20 mouse cellular contexts compared by ENCODE assay signal in the genomic region with DNA sequence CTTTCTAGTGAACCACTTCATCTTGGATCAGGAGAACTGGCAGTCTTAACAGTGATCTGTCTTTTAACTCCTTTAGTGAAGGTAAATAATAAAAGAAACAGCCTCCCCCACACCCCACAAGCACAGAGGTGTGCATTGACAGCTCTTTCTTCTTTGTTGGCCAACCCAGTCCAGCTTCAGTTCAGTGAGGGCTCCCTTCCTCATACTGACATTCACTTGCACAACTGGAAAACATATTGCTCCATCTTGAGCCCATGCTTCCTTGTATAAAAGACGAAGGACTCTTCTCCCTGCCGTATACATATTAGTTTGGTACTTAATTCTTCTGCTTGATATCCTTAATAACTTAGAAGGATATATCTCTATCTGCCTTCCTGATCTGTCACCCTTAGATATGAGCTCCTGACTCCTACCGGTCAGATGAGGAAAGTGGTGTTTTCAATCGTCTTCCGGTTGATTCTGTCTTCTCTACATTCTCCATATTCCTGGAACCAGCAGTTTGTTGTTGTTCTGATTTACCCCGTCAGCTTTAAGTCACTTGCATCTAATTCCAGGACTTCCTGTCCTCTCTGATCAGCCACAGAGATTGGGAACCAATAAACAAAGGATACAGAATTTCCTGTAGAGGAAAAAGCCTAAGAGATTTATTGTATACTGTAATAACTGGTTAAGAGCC. TPM values are rescaled to one million over a fixed set of nuclear protein-coding genes. Genes with fewer than 3 reads are reported as not detected.
DNase-seq lines count a peak whose midpoint lies in the region; ATAC-seq and TF ChIP-seq lines count a peak whose summit lies in the region.
"Had no signal": no experiment of that assay in that cellular context is flagged by ENCODE, and none has a peak within 500 bp of the region (broad histone marks: within the 10 kb centered on the region; RNA-seq: fewer than 3 reads in every experiment).

No protein-coding gene starts in this region.

- TF ChIP-seq POLR2A in embryonic fibroblast, embryonic 13.5 days (IDR thresholded peaks at IDR 0.05; ENCODE audit: low read depth, low read length): no peak

- no peak for DNase-seq in kidney, postnatal 4 days
- no peak for DNase-seq in lung, postnatal 14 days
- no peak for DNase-seq in thymus, postnatal 0 days (ENCODE audit: low spot score)
- DNase-seq in thymus, postnatal 14 days: no peak
- DNase-seq: cerebellum, adult 9-10 months; gastrocnemius, postnatal 25 days; kidney, adult 2 months; kidney, postnatal 36 days; spleen, adult 18-20 months had no signal

- H3K27me3 ChIP-seq in kidney, embryonic 15.5 days: no peaks in the 10 kb centered on the region
- no peaks in the 10 kb centered on the region for H3K27me3 ChIP-seq in lung, embryonic 15.5 days
- H3K27me3 ChIP-seq: embryonic facial prominence, embryonic 12.5 days; forebrain, embryonic 15.5 days; heart, embryonic 13.5 days; liver, embryonic 15.5 days; neural tube, embryonic 13.5 days had no signal

- H3K4me3 ChIP-seq in kidney, embryonic 15.5 days (replicated peaks): no peak overlapping the region
- H3K4me3 ChIP-seq in lung, embryonic 15.5 days: no peak overlapping the region
- H3K4me3 ChIP-seq in embryonic fibroblast, embryonic 13.5 days (ENCODE audit: insufficient read depth, low read length): no peak overlapping the region
- H3K4me3 ChIP-seq: embryonic facial prominence, embryonic 12.5 days; forebrain, embryonic 15.5 days; heart, embryonic 13.5 days; hindbrain, embryonic 10.5 days; liver, embryonic 15.5 days; neural tube, embryonic 13.5 days had no signal

- no peaks in the 10 kb centered on the region for H3K36me3 ChIP-seq in kidney, embryonic 15.5 days
- H3K36me3 ChIP-seq in lung, embryonic 15.5 days: no peaks in the 10 kb centered on the region
- H3K36me3 ChIP-seq: embryonic facial prominence, embryonic 12.5 days; forebrain, embryonic 15.5 days; neural tube, embryonic 13.5 days had no signal

- no peak for ATAC-seq in kidney, embryonic 15.5 days (replicated peaks; ENCODE audit: low FRiP score)
- no peak for ATAC-seq in lung, embryonic 15.5 days (ENCODE audit: borderline replicate concordance, extremely low read depth, low FRiP score, low TSS enrichment)
- ATAC-seq in megakaryocyte, adult 5-6 weeks (ENCODE audit: poor library complexity, severe bottlenecking): peak; percentile 92
- ATAC-seq: forebrain, embryonic 15.5 days had no signal

- no peak for TF ChIP-seq CTCF in embryonic fibroblast, embryonic 13.5 days (IDR thresholded peaks at IDR 0.05; ENCODE audit: borderline replicate concordance, insufficient read depth, low read length)

- H3K9ac ChIP-seq in kidney, embryonic 15.5 days: no peak overlapping the region
- no peak overlapping the region for H3K9ac ChIP-seq in lung, embryonic 15.5 days
- H3K9ac ChIP-seq: embryonic facial prominence, embryonic 12.5 days; forebrain, embryonic 15.5 days; heart, embryonic 13.5 days; liver, embryonic 15.5 days; neural tube, embryonic 13.5 days had no signal

- peaks cover 16% of the 10 kb centered on the region for H3K4me1 ChIP-seq in kidney, embryonic 15.5 days
- peaks cover 58% of the 10 kb centered on the region for H3K4me1 ChIP-seq in lung, embryonic 15.5 days
- H3K4me1 ChIP-seq in embryonic fibroblast, embryonic 13.5 days (ENCODE audit: control insufficient read depth, insufficient read depth, low read length): peaks cover 7% of the 10 kb centered on the region

- H3K4me2 ChIP-seq in kidney, embryonic 15.5 days: no peak overlapping the region
- no peak overlapping the region for H3K4me2 ChIP-seq in lung, embryonic 15.5 days
- H3K4me2 ChIP-seq: embryonic facial prominence, embryonic 12.5 days; forebrain, embryonic 15.5 days; heart, embryonic 13.5 days; liver, embryonic 15.5 days; midbrain, embryonic 11.5 days; neural tube, embryonic 13.5 days had no signal

- 64% methylated on average over 6 of the region's 6 CpGs for WGBS in kidney, embryonic 15.5 days
- 39% methylated on average over 6 of the region's 6 CpGs for WGBS in lung, embryonic 15.5 days

- H3K27ac ChIP-seq in kidney, embryonic 15.5 days: peak overlapping the region; percentile 27; the same call in 1 of the 2 replicates
- H3K27ac ChIP-seq in lung, embryonic 15.5 days: peak overlapping the region; percentile 51; the same call in 1 of the 2 replicates
- peak overlapping the region; percentile 39; the same call in 1 of the 2 replicates for H3K27ac ChIP-seq in embryonic fibroblast, embryonic 13.5 days (ENCODE audit: insufficient read depth, low read length)
- H3K27ac ChIP-seq: embryonic facial prominence, embryonic 12.5 days; forebrain, embryonic 15.5 days; heart, embryonic 13.5 days; hindbrain, embryonic 10.5 days; liver, embryonic 15.5 days; neural tube, embryonic 13.5 days had no signal

- no peaks in the 10 kb centered on the region for H3K9me3 ChIP-seq in kidney, embryonic 15.5 days (replicated peaks)
- H3K9me3 ChIP-seq in lung, embryonic 15.5 days: no peaks in the 10 kb centered on the region
- H3K9me3 ChIP-seq: embryonic facial prominence, embryonic 12.5 days; forebrain, embryonic 15.5 days; heart, embryonic 13.5 days; hindbrain, embryonic 10.5 days; liver, embryonic 15.5 days; neural tube, embryonic 13.5 days had no signal

RNA-seq across cellular contexts. Expression of gene Man2a1, which starts 8.5 kb away (rescaled TPM):
- polyA plus RNA-seq in kidney, embryonic 15.5 days (2015; fragmentation: Nextera tagmentation; extraction: Ambion mirVana): 8.6 and 11.0 TPM in 2 replicates
- 9.3 and 9.4 TPM in 2 replicates for polyA plus RNA-seq in lung, embryonic 15.5 days (2015; fragmentation: Nextera tagmentation; extraction: Ambion mirVana)
- polyA plus RNA-seq in embryonic fibroblast, embryonic 13.5 days (2011; ENCODE audit: insufficient read length, low read depth, missing spikeins): 109 and 133 TPM in 2 replicates
- total RNA-seq in megakaryocyte, adult 5-6 weeks (2015): 37.3 and 39.2 TPM in 2 replicates
- total RNA-seq in megakaryocyte, adult 5-6 weeks (2017): 38.3 and 48.0 TPM in 2 replicates
- polyA plus RNA-seq in thymus, postnatal 0 days (2015; fragmentation: Nextera tagmentation; extraction: Ambion mirVana): 9.9 and 13.9 TPM in 2 replicates
